Mouse (Mus musculus) testis, postnatal 10 days (tissue): ENCODE measurements around the gene Gls.

ENCODE experiments used
- DNase-seq: peaks from one replicate; pipeline ENCODE4 v3.0.0; 2021; ENCODE audit warnings: low spot score

Gene Gls

DNA sequence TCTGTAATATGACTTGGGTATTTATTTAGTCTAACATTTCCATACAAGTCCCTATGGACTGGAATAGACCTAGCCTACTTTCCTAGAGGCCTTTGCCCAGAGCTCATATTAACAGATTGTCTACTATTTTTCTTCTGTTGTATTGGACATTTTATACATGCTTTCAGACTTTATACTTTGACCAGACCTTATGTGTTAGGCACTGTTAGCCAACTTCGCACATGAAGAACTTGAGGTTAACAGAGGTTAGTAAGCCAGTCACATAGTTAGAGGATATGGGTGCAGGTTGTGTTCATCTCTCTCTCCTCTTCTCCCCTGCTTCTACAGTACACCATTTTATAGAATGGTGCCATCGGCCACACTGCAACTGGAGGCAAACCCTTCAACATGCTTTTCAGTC is 75.0 kb downstream of the Gls start:
- DNase-seq: no peak

- DNase-seq: no peak
Measured at GRCm38 (mm10) chr1:52156351-52156750, 76.7 kb downstream of the Gls start.

DNA sequence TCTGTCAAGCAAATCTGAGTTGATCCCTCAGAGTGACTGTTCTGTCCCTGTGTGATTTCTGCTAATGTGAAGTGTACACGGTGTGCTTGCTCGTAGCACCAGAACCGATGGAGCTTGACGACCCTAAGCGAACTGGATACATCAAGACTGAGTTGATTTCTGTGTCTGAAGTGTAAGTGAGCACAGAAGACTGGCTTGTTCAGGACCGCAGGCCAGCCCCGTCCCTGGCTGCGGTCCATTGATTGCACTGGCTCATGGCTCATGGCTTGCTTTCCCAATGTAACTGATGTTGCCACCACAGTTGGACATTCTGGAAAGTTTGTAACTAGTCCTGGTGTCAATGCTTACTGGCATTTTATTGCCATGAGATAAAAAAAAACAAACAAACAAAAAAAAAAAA is 78.1 kb downstream of the Gls start:
- no peak for DNase-seq

DNA sequence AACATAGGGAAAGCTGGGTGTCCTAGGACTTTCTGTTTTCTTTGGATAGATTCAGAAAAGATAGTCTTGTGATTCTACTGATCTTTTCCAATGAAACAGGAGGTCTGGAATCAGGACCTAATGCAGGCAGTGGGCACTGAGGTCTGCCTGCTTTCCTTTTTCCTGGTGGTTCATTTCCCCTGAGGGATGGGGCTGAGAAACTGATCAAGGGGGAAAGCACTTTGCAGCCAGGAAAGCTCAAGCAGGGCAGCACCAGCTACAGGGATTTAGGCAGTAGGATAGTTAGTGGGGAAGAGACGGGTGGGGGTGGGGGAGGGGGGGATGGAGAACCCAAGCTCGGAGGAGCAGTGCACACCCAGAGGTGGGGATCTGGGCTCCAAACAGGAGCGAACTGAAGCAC is 80.1 kb downstream of the Gls start:
- no peak for DNase-seq

DNA sequence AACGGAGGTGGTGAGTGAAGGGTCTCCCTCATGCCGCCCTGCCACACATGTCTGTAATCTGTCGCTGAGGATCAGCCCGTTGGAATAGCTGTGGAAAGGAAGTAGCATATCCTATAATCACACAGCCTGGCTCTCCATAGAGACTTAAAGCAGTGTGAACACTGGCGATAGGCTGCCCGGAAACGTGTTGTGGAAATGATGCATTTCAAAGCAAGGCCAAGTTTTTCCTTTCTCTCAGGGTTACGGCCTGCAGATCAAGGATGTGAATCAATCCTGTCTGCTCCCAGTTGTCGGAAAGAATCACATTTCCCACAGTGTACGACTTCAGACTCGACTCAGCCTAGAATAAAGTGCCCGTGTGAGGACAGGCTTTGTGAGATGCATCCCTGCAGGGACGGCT is 80.7 kb downstream of the Gls start:
- DNase-seq: no peak

DNA sequence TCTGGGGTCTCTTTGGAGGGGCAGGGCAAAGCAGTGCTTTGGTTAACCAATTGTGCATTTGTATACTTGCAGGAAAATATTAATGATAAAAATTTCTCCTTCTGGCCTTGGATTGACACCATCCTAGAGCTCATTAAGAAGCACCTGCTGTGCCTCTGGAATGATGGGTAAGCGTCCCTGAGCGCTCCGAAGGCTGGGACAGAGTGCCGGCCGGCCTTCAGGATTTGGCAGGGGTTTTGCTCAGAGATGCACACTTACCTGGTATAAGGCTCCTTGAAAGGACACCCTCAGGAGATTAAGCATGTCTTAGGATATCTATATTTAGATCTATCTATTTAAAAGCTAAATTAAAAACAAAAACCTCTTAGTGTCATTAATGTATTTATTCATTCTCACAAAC is 81.9 kb downstream of the Gls start:
- DNase-seq: no peak

- DNase-seq: no peak
Measured at GRCm38 (mm10) chr1:52150676-52151075, 82.4 kb downstream of the Gls start.

DNA sequence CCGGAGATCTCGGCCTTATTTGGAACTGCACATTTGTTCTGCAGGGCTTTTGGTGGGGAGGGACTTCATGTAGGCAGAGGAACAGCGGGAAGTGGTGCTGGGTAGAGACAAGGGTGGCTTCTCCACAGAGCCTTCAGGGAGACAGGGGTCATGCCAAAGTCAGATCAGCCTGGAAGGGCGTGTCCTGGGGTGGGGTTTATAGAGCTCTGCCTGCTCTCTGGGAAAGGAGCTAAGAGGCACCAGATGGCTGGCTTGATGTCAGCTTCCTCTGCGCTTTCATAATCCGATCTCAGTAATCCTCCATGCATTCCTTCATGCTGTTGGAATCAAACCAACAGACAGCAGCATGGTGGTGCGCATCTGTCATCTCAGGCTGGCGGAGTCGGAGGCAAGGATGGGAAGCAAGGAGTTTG is 83.1 kb downstream of the Gls start:
- no peak for DNase-seq

GRCm38 (mm10) chr1:52148696-52149095 is 84.3 kb downstream of the Gls start:
- no peak for DNase-seq

- DNase-seq: no peak
Measured at GRCm38 (mm10) chr1:52148178-52148577, 84.9 kb downstream of the Gls start.

DNA sequence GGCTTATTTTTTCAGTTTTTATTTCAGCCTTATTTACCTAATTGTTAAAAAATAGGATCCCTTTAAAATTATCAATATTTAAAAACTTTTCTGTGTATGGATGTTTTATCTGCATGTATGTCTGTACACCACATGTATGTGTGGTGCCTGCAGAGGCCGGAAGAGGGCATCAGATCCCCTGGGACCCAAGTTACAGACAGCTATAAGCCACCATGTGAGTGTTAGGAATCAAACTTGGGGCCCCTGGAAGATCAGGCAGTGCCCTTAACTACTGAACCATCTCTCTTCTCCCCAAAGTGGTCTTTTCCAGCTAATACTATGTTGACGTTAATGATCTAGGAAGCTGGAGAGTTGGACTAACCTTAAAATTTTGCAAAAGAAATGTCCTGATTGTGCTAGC is 85.6 kb downstream of the Gls start:
- DNase-seq: no peak

DNA sequence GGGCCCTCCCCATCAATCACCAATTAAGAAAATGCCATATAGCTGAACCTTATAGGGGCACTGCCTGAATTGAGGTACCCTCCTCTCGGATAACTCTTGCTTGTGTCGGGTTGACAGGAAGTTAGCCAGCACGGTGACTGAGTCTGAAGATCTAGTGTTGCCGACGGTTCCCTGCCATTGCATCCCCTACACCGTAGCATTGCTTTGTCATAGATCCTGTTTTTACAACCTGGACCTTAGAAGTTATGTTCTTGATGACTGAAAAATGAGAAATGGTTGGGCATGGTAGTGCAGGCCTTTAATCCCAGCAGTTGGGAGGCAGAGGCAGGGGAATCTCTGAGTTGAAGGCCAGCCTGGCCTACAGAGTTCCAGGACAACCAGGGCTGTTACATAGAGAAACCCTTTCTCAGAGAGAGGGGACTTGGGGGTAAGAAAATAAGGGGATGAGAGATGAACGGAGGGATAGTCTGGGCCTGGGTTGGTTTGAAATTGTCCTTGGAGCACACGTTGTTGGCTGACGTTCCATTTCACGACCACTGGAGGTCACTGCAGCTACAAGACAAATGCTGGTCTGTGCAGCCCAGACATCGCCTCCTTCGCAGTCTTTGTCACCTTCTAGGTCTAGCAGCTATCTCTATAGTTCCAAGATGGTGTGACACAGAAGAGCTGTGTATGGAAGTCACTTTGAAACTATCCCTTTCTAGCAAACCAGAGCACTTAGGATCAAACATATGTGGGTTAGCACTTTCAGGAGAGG is 86.6 kb downstream of the Gls start:
- peak; percentile 71 for DNase-seq

GRCm38 (mm10) chr1:52144907-52145306 is 88.1 kb downstream of the Gls start:
- no peak for DNase-seq

DNA sequence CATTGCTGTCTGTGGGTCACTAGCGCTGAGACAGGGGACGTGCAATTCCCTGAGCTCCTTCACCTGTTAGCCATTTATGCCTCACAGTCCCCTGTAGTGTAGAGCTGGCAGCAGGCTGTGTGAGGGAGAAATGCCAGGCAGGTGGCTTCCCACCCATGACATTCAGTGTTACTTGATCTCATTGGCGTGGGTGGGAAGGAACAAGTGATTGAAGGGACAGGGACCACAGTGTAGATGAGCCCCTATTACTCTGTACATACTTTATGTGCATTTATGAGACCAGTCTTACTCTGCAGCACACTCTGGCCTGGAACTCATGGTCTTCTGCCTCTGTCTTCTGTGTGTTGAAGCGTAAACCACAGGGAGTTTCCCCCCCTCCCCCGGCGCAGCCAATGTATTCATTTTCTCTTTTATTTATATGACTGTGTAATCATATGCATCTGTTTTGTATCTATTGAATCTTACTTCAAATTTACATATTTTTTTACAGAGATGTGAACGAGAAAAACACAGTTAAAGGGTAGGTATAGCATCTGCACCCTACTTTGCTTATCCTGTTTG is 89.4 kb downstream of the Gls start:
- no peak for DNase-seq

DNA sequence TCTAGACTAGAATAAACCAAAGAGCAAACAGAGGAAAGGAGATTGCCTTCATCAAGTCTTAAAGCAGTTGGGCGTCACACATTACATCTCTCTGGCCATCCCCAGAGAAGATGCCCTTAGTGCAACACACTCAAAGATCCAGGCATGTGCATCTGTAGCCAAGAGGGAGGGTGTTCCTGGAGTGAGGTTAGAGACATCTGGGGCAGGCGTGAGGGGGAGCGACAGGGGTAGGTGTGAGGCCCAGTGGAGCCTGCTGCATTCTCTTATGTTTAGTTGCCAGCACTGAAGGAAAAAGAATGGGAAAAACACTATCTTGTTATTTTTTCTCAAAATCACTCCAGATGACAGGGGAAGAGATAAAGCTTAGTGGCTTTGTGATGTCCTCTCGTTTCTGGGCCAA is 89.8 kb downstream of the Gls start:
- no peak for DNase-seq

GRCm38 (mm10) chr1:52142117-52142516 is 90.9 kb downstream of the Gls start:
- no peak for DNase-seq

- DNase-seq: no peak
Measured at GRCm38 (mm10) chr1:52141482-52141881, 91.5 kb downstream of the Gls start.

GRCm38 (mm10) chr1:52140534-52140933 is 92.5 kb downstream of the Gls start:
- DNase-seq: no peak

DNA sequence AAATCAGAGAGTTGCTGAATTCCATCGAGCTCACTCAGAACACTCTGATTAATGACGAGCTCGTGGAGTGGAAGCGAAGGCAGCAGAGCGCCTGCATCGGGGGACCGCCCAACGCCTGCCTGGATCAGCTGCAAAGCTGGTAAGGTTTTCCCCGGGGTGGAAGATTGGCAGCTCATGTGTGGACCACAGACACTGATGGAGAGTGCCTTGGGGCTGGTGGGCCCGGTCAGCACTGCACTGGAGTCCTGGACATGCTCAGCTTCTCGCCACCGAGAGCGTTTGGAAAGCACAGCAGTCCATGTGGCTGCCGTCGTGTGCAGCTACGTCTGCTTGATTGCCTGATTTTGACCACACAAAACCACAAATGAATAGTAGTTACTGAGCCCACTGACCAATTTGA is 95.7 kb downstream of the Gls start:
- no peak for DNase-seq

GRCm38 (mm10) chr1:52133254-52133653 is 99.8 kb downstream of the Gls start:
- DNase-seq: no peak

GRCm38 (mm10) chr1:52131787-52132377 is 101.2 kb downstream of the Gls start:
- DNase-seq: no peak

DNA sequence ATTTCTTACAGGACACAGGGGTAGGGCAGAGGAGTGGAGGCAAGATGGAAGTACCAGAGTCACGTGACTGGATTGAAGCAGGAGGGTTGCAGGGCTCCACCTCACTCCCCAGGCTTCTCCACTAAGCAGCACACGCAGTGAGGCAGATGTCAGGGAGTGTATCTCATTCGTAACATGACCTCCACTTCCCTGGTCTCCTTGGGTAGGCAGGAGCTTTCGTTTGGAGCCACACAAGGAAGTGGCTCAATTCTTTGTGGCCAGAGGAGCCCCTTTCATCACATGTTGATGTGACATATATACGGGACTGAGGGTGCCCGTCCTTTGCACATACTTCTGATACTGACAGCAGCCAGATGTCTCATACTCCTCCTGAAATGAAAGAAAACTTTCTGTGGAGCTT is 103.2 kb downstream of the Gls start:
- DNase-seq: no peak

DNA sequence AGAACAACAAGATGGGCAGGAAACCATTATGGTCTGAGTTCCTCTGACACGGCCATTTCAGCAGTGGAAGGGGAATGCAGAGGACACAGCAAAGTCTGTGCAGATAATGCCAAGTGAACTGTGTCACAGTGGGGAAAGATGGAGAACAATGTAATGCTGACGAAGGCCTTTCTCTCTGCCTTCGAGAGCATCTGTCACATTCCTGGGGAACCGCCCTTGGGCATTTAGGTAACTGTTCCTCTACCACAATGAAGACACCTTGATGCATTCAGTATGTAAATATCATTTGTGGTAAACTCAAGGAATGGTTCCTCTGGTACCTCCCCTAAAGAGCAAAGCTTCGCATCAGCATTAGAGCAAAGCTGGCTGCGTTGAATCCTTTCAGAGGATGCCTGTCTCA is 105.7 kb downstream of the Gls start:
- DNase-seq: no peak

DNA sequence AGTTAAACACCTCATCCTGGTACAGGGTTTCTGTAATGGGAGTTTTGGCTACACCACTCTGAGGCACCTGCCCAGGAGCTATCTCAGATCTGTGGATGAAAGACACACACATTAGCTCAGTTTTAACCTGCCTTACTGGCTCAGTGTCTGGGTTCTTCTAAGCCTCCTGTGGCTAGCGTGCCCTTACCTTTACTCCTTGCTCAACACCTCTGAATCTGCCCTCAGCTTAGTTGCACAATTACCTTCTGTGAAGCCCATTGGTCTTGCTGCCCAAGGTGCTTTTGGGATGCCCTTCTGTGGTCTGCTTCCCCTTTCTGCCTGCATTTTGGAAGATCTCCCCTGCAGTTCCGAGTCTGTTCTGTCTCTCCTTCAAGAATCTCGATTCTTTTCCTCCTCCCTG is 108.2 kb downstream of the Gls start:
- no peak for DNase-seq
